Mouse (Mus musculus) CH12.LX (cell line): ENCODE measurements at regions not wholly inside any gene's neighbourhood (a gene's known extent, or its start where the extent isn't known, plus 50 kb on each side); places are given as distances from the start of the nearest gene placed in this dataset.

Experiments used
- BHLHE40 ChIP-seq: IDR thresholded peaks from 2 replicates; pipeline ENCODE4 v1.6.1; 2011; ENCODE audit warnings: mild to moderate bottlenecking, low read depth, low read length, improper control_type of control experiment
- CTCF ChIP-seq, 2 experiments: IDR thresholded peaks in 1 of 2; conservative IDR thresholded peaks in 1 of 2; 2 replicates each; pipeline ENCODE4 v1.5.1; 2011 to 2012; ENCODE audit warnings: low read depth in 2 of 2, low read length in 2 of 2, improper control_type of control experiment in 1 of 2, inconsistent platforms in 1 of 2, mild to moderate bottlenecking in 1 of 2, moderate library complexity in 1 of 2
- EP300 ChIP-seq: IDR thresholded peaks from 2 replicates; pipeline ENCODE4 v1.6.1; 2011; ENCODE audit warnings: low read length, improper control_type of control experiment
- ETS1 ChIP-seq: conservative IDR thresholded peaks from 2 replicates; pipeline ENCODE4 v1.6.1; 2012; ENCODE audit warnings: low read depth, mild to moderate bottlenecking, inconsistent platforms, low read length, improper control_type of control experiment, moderate library complexity
- KAT2A ChIP-seq: IDR thresholded peaks from 2 replicates; pipeline ENCODE4 v1.6.1; 2012; ENCODE audit warnings: low read length, improper control_type of control experiment, inconsistent platforms; ENCODE audit not compliant: insufficient replicate concordance
- MEF2A ChIP-seq: IDR thresholded peaks from 2 replicates; pipeline ENCODE4 v1.6.1; 2014; ENCODE audit warnings: low read depth, mild to moderate bottlenecking, inconsistent platforms, low read length, improper control_type of control experiment, borderline replicate concordance
- MXI1 ChIP-seq: IDR thresholded peaks from 2 replicates; pipeline ENCODE4 v1.6.1; 2011; ENCODE audit warnings: mild to moderate bottlenecking, low read depth, low read length, improper control_type of control experiment
- USF1 ChIP-seq: IDR thresholded peaks from 2 replicates; pipeline ENCODE4 v1.6.1; 2014; ENCODE audit warnings: low read depth, mild to moderate bottlenecking, inconsistent platforms, low read length, improper control_type of control experiment
- ZNF384 ChIP-seq: IDR thresholded peaks from 2 replicates; pipeline ENCODE4 v1.6.1; 2012; ENCODE audit warnings: low read depth, low read length, improper control_type of control experiment, inconsistent platforms

DNA sequence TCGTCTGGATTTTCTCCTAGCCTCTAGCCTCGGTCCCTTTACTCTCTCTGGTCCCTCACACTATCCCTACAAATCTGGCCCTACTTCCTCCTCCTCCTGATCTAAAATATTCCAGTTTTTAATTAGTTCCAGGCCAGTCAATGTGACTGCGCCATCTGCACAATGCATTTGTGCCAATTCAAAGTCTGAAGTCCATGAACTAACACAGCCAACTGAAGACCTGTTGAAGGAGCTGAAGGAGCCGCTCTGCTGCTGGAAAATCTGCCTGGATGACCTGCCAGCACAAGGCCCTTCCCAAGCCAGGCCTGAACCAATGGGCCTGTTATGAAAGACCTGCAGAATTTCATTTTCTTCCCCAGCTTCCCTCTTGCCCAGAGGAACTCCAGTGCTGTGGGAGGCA, 197.9 kb upstream of the Mctp2 start:
- TF ChIP-seq ETS1 (no peak), EP300 (no peak), BHLHE40 (no peak), CTCF (conservative IDR thresholded peaks at IDR 0.05 in 1 of 2, IDR thresholded peaks at IDR 0.05 in 1 of 2; ENCODE audit: low read depth in 2 of 2, low read length in 2 of 2) (no peak), KAT2A (no peak), USF1 (no peak), ZNF384 (no peak), MXI1 (no peak), MEF2A (no peak)
